ENCODE assay signal across 8 mouse cellular contexts in the genomic region with DNA sequence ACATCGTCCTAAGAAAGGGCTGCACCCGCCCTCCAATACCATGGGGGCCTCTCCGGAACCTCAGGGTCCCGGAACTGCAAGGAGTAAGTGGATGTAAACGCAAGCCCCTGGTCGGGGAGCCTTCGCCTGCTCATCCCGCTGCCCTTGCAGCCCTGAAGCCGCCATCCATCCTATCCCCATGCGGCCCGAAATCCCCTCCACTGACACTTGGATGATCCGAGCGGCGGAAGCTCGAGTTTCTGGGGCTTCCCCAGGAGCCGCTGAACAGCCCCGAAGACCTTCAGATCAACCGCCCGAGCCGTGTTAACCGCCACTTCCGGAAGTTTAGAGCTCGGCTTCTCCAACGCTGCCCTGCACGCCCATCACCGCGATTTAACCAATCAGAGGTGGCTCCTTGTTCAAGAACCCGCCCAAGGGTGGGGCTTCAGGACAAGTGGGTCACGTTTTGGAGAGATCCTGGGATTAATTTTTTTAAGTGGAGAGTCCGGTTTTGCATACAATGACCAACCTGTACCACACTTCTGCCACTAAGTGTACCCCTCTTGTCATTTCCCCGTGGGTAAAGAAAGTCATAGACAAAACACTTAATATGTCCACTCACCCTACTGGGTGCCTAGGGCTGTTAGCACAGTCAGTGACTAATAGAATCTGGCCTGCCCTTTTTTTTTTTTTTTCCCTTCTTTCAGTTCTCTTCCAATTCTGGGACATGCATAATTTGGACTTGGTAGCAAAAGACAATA. TPM values are rescaled to one million over a fixed set of nuclear protein-coding genes. Genes with fewer than 3 reads are reported as not detected.
A peak's percentile ranks its signal among the peaks of the same experiment; 100 is the strongest.
DNase-seq lines count a peak whose midpoint lies in the region; ATAC-seq and TF ChIP-seq lines count a peak whose summit lies in the region.

No protein-coding gene starts in this region.

- TF ChIP-seq EP300 in lung, postnatal 0 days (IDR thresholded peaks at IDR 0.05) = peak; percentile 72

- H3K4me1 ChIP-seq in hindbrain, embryonic 10.5 days (replicated peaks) = peaks cover 12% of the 10 kb centered on the region
- H3K4me1 ChIP-seq in lung, postnatal 0 days (ENCODE audit: insufficient read depth, low read depth, low read length) = no peaks in the 10 kb centered on the region

- H3K9ac ChIP-seq in lung, postnatal 0 days (replicated peaks; ENCODE audit: low read depth) = peak overlapping the region; percentile 68

- peak; percentile 91 for DNase-seq in MEL-GATA-1-ER (ENCODE audit: extremely low read depth, low read depth)
- peak; percentile 99 for DNase-seq in cerebellum, adult 8-10 months
- peak; percentile 96 for DNase-seq in hindbrain, embryonic 10.5 days (ENCODE audit: low spot score)
- DNase-seq in layer of hippocampus, adult 9-11 months = peak; percentile 96
- DNase-seq in lung, postnatal 0 days (ENCODE audit: low spot score) = peak; percentile 98
- peak; percentile 97 for DNase-seq in ovary, postnatal 14 days (ENCODE audit: low spot score)
- DNase-seq in thymus, postnatal 14 days = peak; percentile 97

- H3K9me3 ChIP-seq in hindbrain, embryonic 10.5 days = no peaks in the 10 kb centered on the region
- no peaks in the 10 kb centered on the region for H3K9me3 ChIP-seq in lung, postnatal 0 days (ENCODE audit: low read length)

- peak overlapping the region; percentile 94 for H3K27ac ChIP-seq in hindbrain, embryonic 10.5 days
- peak overlapping the region; percentile 71 for H3K27ac ChIP-seq in lung, postnatal 0 days (ENCODE audit: low read length)

- peak overlapping the region; percentile 82 for H3K4me3 ChIP-seq in hindbrain, embryonic 10.5 days
- peak overlapping the region; percentile 72 for H3K4me3 ChIP-seq in lung, postnatal 0 days (ENCODE audit: low read depth, low read length)

- peak; percentile 99 for ATAC-seq in frontal cortex, adult (ENCODE audit: low TSS enrichment)
- ATAC-seq in lung, postnatal 0 days = peak; percentile 99

- WGBS in hindbrain, embryonic 10.5 days = under 1% methylated on average over 31 of the region's 31 CpGs
- WGBS in lung, postnatal 0 days = under 1% methylated on average over 31 of the region's 31 CpGs

- peak overlapping the region; percentile 89 for H3K4me2 ChIP-seq in lung, postnatal 0 days (replicated peaks; ENCODE audit: low read depth, low read length)

- H3K27me3 ChIP-seq in hindbrain, embryonic 10.5 days (ENCODE audit: insufficient read depth, poor library complexity, severe bottlenecking) = no peaks in the 10 kb centered on the region
- no peaks in the 10 kb centered on the region for H3K27me3 ChIP-seq in lung, postnatal 0 days (replicated peaks; ENCODE audit: insufficient read depth, low read length)

- peaks cover 10% of the 10 kb centered on the region for H3K36me3 ChIP-seq in hindbrain, embryonic 10.5 days
- H3K36me3 ChIP-seq in lung, postnatal 0 days (ENCODE audit: insufficient read depth, low read length) = no peaks in the 10 kb centered on the region

- TF ChIP-seq CTCF in lung, postnatal 0 days (IDR thresholded peaks at IDR 0.05) = no peak

RNA-seq across cellular contexts. Expression of a gene that starts 8.0 kb away (rescaled TPM):
- 59.2 and 75.5 TPM in 2 replicates for polyA plus RNA-seq in hindbrain, embryonic 10.5 days (2016; fragmentation: Nextera tagmentation; extraction: Ambion mirVana)
- 54.9 and 68.2 TPM in 2 replicates for polyA plus RNA-seq in lung, postnatal 0 days (2015; fragmentation: Nextera tagmentation; extraction: Ambion mirVana)

RNA-seq across cellular contexts. Expression of a gene that starts 8.1 kb away (rescaled TPM):
- 1.1 and 1.7 TPM in 2 replicates for polyA plus RNA-seq in hindbrain, embryonic 10.5 days (2016; fragmentation: Nextera tagmentation; extraction: Ambion mirVana)
- polyA plus RNA-seq in lung, postnatal 0 days (2015; fragmentation: Nextera tagmentation; extraction: Ambion mirVana) = 2.6 and 2.7 TPM in 2 replicates

RNA-seq across cellular contexts. Expression of a gene that starts 9.9 kb away (rescaled TPM):
- 5.5 and 8.8 TPM in 2 replicates for polyA plus RNA-seq in hindbrain, embryonic 10.5 days (2016; fragmentation: Nextera tagmentation; extraction: Ambion mirVana)
- polyA plus RNA-seq in lung, postnatal 0 days (2015; fragmentation: Nextera tagmentation; extraction: Ambion mirVana) = 4.2 and 5.0 TPM in 2 replicates

RNA-seq across cellular contexts. Expression of a gene that starts 58.9 kb away (rescaled TPM):
- polyA plus RNA-seq in hindbrain, embryonic 10.5 days (2016; fragmentation: Nextera tagmentation; extraction: Ambion mirVana) = 16.9 and 22.8 TPM in 2 replicates
- 11.1 and 11.5 TPM in 2 replicates for polyA plus RNA-seq in lung, postnatal 0 days (2015; fragmentation: Nextera tagmentation; extraction: Ambion mirVana)

Comparison
In these comparisons a context has a peak if more than half of its experiments do, and no peak if none do; other contexts are left out.
1. Peak in every context shown above with its lines: DNase-seq, ATAC-seq, H3K4me3 ChIP-seq and H3K27ac ChIP-seq.